ENCODE assay signal across 8 mouse cellular contexts in the genomic region with DNA sequence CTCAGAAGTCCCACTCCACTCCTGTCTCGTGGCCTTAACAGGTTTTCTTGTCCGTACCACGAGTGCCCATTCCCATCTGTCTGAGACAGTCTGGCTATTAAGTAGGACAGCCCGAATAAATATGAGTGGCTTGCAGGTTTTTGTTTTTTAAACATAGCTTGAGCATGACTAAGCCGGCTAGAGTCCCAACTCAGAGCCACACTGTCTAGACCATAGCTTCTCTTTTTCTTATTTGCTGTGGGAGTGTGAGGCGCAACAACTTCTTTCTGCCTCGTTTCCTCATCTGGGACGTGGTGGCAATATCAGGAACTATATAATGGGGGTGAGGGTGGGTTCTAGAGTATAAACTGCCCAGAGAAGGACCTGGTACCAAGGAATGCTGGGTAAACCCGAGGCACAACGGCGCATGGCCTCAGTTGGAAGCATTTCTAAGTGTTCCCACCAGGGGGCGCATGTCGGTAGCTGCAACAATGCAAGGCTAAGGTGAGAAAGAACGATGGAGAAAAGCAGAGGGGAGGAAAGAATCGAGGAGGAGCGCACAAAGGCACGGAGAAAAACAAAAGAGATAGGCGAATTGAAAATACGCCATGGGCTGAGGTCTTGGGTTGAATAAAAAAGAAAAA. TPM values are rescaled to one million over a fixed set of nuclear protein-coding genes. Genes with fewer than 3 reads are reported as not detected.
A peak's percentile ranks its signal among the peaks of the same experiment; 100 is the strongest.
DNase-seq lines count a peak whose midpoint lies in the region; ATAC-seq lines count a peak whose summit lies in the region.

No protein-coding gene starts in this region.

- H3K9me3 ChIP-seq in heart, embryonic 12.5 days (replicated peaks) = no peaks in the 10 kb centered on the region
- no peaks in the 10 kb centered on the region for H3K9me3 ChIP-seq in limb, embryonic 11.5 days (ENCODE audit: control insufficient read depth, low read length)

- H3K36me3 ChIP-seq in heart, embryonic 12.5 days = no peaks in the 10 kb centered on the region
- H3K36me3 ChIP-seq in limb, embryonic 11.5 days (ENCODE audit: control insufficient read depth, insufficient read depth, low read length) = no peaks in the 10 kb centered on the region

- H3K4me3 ChIP-seq in heart, embryonic 12.5 days = no peak overlapping the region
- H3K4me3 ChIP-seq in limb, embryonic 11.5 days (ENCODE audit: low read depth, low read length) = no peak overlapping the region

- DNase-seq in heart, adult 11 months = peak; percentile 93
- DNase-seq in embryo, embryonic 11.5 days (ENCODE audit: low read depth, low spot score) = peak; percentile 57
- DNase-seq in gastrocnemius, postnatal 4 days (ENCODE audit: low spot score in 2 of 2) = peak; percentile 57 to 69
- DNase-seq in kidney, adult 18-20 months = peak; percentile 81
- DNase-seq in limb, embryonic 11.5 days (ENCODE audit: low spot score) = peak; percentile 88
- peak; percentile 74 for DNase-seq in naive thymus-derived CD4-positive, alpha-beta T cell, adult 2 months (ENCODE audit: low read depth)
- DNase-seq in spleen, postnatal 4 days (ENCODE audit: low spot score in 2 of 2) = peak; percentile 71 to 88

- ATAC-seq in heart, embryonic 12.5 days (ENCODE audit: insufficient number of reproducible peaks, low FRiP score) = no peak
- ATAC-seq in limb, embryonic 11.5 days (ENCODE audit: insufficient number of reproducible peaks, low FRiP score, low TSS enrichment, low read depth) = no peak; the same call in 1 of the 2 replicates

- no peak overlapping the region for H3K4me2 ChIP-seq in heart, embryonic 12.5 days
- no peak overlapping the region for H3K4me2 ChIP-seq in limb, embryonic 11.5 days (ENCODE audit: low read depth, severe bottlenecking)

- H3K27ac ChIP-seq in heart, embryonic 12.5 days (ENCODE audit: poor library complexity, severe bottlenecking) = no peak overlapping the region
- H3K27ac ChIP-seq in limb, embryonic 11.5 days (replicated peaks; ENCODE audit: low read depth, low read length) = no peak overlapping the region

- H3K27me3 ChIP-seq in heart, embryonic 12.5 days (replicated peaks) = 0 out of 2 replicates have a peak, but pooled peaks cover 14% of the 10 kb centered on the region
- H3K27me3 ChIP-seq in limb, embryonic 11.5 days (ENCODE audit: control insufficient read depth, insufficient read depth, low read length) = no peaks in the 10 kb centered on the region

- H3K9ac ChIP-seq in heart, embryonic 12.5 days = no peak overlapping the region
- H3K9ac ChIP-seq in limb, embryonic 11.5 days (ENCODE audit: low read length) = no peak overlapping the region

- peaks cover 25% of the 10 kb centered on the region for H3K4me1 ChIP-seq in heart, embryonic 12.5 days (replicated peaks)
- H3K4me1 ChIP-seq in limb, embryonic 11.5 days (ENCODE audit: control insufficient read depth, insufficient read depth, low read length) = no peaks in the 10 kb centered on the region

- WGBS in heart, embryonic 12.5 days = 35% methylated on average over 19 of the region's 19 CpGs
- 44% methylated on average over 19 of the region's 19 CpGs for WGBS in limb, embryonic 11.5 days

RNA-seq across cellular contexts. Expression of a gene that starts 5.1 kb away (rescaled TPM):
- not detected in 2 replicates for polyA plus RNA-seq in heart, embryonic 12.5 days (2016; fragmentation: Nextera tagmentation; extraction: Ambion mirVana)
- not detected for total RNA-seq in gastrocnemius, postnatal 4 days (2021)
- not detected in 2 replicates for polyA plus RNA-seq in limb, embryonic 11.5 days (2014; fragmentation: Nextera tagmentation; extraction: Ambion mirVana)

RNA-seq across cellular contexts. Expression of a gene that starts 53.1 kb away (rescaled TPM):
- polyA plus RNA-seq in heart, embryonic 12.5 days (2016; fragmentation: Nextera tagmentation; extraction: Ambion mirVana) = 10.0 and 10.7 TPM in 2 replicates
- 1 to 10 TPM; 2.3 to 5.6 TPM for total RNA-seq in gastrocnemius, postnatal 4 days (2021)
- polyA plus RNA-seq in limb, embryonic 11.5 days (2014; fragmentation: Nextera tagmentation; extraction: Ambion mirVana) = 1.1 and 1.4 TPM in 2 replicates
